Mouse (Mus musculus): Measurements from ENCODE around the gene Lrba.

DNA sequence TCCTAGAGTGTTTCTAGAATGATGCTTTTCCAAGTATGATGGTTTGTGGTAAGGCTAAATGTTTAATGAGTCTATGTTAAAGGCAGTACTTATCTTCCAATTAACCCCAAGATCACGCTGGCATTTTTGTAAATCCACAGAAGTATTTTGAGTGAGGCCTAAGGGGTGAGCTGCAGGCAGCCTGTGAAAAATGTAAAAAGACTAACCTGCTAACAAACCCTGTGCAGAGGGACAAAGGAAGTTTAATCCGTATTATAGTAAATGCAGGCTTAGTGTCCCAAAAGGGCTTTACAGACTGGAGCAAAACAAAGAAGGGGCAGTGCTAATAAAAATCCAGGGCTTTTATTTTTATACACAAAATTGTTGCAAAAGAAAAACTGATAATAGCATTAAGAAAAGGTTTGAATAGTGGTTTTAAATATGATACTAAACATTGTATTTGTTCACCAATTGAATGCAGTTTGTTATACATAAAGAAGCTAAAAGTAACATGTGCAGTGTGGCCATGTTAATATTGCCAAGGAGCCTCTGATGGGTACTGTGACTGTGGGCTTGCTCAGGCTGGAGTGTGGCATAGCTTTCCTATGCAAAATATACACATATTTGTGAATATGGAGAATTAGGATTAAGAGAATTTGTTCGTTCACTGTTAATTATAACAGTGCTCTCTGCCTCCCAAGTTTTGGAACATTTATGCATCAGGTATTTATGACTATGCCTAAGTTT lies 348.2 kb downstream of the Lrba start:
- TF ChIP-seq CTCF (IDR thresholded peaks at IDR 0.05) = no peak
- TF ChIP-seq EP300 (IDR thresholded peaks at IDR 0.05) = no peak
